Mouse (Mus musculus): ENCODE measurements at regions not wholly inside any gene's neighbourhood (a gene's known extent, or its start where the extent isn't known, plus 50 kb on each side); places are given as distances from the start of the nearest gene placed in this dataset.

GRCm38 (mm10) chrX:99593872-99594487 is 122.9 kb upstream of the Pja1 start:
- no peak for DNase-seq (ENCODE audit: low spot score)

GRCm38 (mm10) chrX:99592980-99593379 is 121.9 kb upstream of the Pja1 start:
- DNase-seq (ENCODE audit: low spot score), result no peak

GRCm38 (mm10) chrX:99587284-99587683 is 116.2 kb upstream of the Pja1 start:
- no peak for DNase-seq (ENCODE audit: low spot score)

DNA sequence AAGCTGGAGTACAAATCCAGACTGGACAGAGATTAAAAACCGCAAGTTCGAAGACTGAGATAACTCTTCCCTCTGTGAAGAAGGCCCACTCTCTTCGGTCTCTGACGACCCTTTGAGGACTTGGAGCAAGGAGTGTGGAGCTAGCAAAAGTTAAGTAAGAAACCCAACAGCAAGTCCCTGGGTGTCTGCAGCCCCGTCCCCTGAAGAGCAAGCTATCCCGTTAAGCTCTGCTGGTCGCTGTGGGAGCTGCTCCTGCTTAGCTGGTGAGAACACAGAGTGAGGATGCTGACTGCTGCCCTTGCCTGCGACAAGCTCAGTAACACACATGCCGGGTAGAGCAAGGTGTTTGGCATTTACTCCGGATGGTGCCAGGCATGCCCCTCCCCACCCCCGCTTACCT is 115.2 kb upstream of the Pja1 start:
- DNase-seq (ENCODE audit: low spot score), result no peak

- DNase-seq (ENCODE audit: low spot score), result no peak
Measured at GRCm38 (mm10) chrX:99585703-99586102, 114.6 kb upstream of the Pja1 start.

DNA sequence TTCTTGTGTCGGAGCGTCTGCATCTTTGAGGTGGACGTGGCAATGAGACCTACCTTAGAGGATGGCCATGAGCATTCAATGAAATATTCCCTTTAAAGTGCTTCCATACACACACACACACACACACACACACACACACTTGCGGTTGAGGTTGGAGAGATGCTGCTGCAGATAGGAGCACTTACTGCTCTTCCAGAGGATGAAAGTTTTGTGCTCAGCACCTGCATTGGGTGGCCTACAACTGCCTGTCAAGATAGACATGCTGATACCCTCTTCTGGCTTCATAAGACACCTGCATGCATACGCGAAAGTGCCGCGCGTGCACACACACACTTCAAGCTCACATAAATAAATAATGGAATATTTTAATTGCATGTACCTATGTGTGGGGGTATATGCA is 111.5 kb upstream of the Pja1 start:
- DNase-seq (ENCODE audit: low spot score), result no peak

DNA sequence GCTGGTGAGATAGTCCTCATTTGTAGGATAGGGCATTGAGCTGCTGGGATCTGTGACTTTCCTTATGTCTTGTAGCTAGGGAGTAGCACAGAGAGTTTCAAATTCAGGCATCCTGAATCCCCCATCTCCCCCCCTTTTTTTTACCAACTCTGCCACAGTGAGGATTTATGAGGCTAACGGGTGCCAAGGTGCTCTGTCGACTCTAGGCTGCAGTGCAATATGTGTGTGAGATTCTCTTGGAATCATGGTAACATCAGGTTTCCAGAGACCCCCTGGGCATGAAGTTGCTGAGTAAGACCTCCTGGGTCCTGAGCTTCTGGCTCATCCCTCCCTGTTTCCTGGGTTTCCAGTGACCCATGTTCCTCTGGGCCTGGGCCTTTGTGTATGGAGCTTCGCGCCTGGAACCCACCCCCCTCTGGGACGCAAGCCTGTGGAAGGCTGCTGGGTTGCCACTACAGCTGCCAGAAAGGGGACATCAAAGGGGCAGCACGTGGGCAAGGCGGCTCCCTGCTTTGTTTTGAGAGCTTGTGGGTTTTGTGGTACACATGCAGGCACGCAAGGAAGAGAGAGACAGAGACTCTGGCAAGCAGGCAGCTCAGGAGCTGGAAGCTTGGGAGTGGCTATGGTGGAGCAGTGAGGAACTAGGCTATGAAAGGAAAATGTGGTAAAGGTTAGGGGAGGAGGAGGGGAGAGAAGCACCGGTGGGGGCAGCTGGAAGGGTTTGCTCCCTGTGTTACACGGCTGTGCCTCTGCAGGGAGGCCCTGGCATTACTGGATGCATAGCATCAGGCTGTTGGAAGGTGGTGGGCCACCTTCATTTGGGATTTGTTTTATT is 110.8 kb upstream of the Pja1 start:
- no peak for DNase-seq (ENCODE audit: low spot score)

DNA sequence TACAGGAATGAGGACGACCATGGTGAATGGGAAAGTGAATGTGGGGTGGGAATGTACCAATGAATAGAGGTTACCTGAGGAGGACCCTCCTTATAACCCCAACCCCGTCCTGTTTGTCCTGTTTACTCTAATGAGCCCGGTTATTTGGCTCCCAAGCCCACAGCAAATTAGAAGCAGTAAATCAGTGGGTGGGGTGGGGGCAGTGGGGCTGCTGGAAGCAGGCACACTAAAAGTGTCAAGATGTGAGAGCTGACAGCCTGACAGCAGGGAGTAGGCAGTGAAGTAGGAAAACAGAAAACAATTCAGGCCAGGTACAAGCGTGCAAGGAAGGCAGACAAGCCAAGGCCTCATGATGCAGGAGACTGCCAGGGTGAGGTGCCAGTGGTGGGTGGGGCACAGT is 108.1 kb upstream of the Pja1 start:
- no peak for DNase-seq (ENCODE audit: low spot score)

- no peak for DNase-seq (ENCODE audit: low spot score)
Measured at GRCm38 (mm10) chrX:99578796-99579195, 107.7 kb upstream of the Pja1 start.

GRCm38 (mm10) chrX:99575105-99575504 is 104.0 kb upstream of the Pja1 start:
- no peak for DNase-seq (ENCODE audit: low spot score)

DNA sequence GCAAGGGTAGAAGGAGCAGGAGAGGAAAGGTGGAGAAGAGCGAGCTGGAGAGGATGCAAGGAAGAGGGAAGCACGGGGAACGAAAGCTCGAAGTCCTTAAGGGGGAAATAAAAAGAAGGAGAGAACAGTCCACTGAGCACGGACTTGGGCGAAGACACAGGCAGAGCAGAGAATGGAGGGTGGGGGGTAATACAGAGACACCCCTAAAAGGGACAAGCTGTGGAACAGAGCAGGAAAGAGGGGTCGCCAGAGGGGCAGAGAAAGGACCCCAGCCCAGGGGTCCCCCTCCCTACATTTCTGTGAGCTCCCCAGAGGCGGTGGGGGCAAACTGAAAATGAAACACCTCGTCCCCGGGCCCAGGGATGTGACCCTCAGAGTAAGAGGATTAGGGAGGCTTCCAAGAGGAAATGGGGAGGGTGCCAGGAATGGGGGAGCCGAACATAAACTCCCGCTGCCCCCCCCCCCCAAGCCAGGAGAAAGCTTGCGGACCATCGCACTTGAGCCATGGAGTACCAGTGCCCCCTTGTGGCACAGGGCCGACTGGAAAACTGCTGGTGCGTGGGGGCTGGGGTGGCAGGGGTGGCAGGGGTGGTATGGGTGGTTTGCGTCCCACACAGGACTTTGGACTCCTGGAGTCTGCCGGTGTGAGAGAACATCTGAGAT is 103.5 kb upstream of the Pja1 start:
- peak; percentile 38 for DNase-seq (ENCODE audit: low spot score)

DNA sequence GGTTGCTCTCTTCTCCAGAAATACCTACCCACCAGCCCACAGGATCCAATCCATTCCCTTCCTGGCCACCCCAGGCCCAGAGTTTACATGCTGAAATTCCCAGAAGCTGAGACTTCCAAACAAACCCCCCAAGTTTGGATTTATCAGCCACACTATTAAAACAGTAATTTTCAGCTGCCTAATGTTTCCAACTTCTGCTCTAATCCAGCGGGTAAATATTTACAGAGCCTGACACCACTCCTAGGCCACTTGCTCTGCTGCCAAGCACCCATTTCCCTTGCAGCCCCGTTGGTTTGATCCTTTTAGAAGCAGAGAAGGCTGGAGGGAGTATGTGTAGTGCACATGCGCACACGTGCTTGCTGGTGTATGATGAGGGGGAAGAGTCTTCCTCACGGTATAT is 99.1 kb upstream of the Pja1 start:
- DNase-seq (ENCODE audit: low spot score), result no peak

GRCm38 (mm10) chrX:99568244-99568643 is 97.2 kb upstream of the Pja1 start:
- no peak for DNase-seq (ENCODE audit: low spot score)

DNA sequence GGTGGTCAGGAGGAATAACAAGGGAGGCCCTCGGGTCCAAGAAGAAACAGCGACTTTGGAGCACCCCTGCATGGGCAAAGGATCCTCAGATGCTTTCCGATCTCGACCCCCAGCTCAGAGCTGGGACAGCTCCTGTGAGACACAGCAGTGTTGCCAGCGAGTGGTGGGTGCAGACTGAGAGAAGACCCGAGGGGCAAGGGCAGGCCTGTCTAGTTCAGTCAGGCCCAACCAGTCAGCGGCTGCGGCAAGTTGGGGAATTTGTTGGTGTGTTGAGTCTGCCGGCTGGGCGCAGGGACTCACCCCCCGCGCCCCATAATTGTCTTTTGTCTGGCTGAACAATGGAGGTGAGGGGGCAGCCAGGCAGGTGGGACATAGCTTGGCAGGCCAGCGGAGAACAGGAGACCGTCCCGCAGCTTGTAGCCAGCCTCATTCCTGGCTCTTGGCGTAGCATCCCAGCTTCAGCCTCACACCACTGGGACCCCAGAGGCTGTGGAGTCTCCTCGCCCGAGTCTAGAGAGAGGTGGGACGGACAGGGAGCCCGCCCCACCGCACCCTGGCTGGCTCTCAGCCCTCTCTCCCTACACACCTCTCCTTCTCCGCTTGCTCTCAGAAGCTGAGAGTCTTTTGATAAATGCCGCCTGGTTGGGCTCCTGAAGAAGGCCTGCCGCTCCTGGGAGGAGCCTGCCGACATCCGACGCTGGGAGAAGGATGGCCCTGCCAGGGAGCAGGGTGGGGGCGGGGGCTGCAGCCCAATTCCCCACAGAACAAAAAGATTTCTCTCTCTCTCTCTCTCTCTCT is 96.5 kb upstream of the Pja1 start:
- DNase-seq (ENCODE audit: low spot score), result no peak

DNA sequence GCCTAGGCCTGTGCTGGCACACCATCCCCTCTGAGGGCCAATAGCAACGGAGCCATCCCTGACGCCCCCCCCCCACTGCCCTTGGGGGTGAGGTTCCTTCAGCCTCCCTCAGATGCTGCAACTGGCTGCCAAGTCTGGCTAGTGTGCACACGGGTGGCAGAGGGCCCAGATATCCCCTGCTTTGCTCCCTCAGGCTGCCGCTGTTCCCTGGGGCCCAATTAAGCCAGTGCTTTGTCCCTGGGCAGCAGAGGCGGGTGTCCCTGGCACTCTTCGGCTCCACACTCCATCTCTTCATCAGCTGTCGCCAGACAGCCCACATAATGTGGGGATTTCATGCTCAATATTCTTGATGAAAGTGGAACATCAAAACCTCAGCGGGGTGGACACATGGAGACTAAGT is 90.9 kb upstream of the Pja1 start:
- no peak for DNase-seq (ENCODE audit: low spot score)

DNA sequence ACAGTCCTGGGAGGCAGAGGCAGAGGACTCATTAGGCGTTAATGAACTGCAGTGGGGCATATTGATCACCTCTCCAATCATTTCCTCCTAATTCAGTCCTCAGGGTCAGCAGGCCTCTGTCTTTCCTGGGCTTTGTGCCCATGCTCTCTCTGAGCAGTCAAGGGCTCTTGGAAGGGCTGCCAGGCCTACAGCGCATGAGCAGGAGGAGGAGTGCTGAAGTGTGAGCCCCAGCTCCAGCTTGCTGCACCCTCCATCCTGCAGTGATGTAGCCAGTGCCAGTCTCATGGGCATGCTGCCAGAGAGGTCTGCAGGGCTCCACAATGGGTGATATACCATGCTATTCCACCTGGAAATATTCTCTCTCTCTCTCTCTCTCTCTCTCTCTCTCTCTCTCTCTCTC is 89.6 kb upstream of the Pja1 start:
- DNase-seq (ENCODE audit: low spot score), result no peak

DNA sequence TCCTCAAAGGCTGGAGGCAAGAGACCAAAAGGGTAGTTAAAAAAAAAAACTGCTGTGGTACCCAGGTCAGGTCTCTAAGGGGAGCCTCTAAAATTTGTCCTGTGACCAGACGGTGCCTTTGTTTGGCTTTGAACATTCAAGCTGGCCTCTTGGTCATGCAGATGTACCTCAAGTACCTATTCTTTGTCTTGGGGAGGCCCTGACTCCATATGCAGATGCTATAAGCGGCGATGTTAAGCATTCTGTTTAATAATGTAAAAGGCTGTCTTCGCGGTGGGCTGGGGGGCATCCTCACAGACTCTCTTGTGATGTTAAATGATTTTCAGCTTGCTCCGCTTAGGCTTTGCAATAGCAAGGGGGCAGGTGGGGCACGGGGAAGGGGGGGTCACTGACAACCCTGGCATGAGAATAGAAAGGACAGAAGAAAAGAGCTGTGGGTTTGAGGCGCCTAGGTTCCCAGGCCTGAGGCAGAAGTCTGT is 85.8 kb upstream of the Pja1 start:
- no peak for DNase-seq (ENCODE audit: low spot score)

DNA sequence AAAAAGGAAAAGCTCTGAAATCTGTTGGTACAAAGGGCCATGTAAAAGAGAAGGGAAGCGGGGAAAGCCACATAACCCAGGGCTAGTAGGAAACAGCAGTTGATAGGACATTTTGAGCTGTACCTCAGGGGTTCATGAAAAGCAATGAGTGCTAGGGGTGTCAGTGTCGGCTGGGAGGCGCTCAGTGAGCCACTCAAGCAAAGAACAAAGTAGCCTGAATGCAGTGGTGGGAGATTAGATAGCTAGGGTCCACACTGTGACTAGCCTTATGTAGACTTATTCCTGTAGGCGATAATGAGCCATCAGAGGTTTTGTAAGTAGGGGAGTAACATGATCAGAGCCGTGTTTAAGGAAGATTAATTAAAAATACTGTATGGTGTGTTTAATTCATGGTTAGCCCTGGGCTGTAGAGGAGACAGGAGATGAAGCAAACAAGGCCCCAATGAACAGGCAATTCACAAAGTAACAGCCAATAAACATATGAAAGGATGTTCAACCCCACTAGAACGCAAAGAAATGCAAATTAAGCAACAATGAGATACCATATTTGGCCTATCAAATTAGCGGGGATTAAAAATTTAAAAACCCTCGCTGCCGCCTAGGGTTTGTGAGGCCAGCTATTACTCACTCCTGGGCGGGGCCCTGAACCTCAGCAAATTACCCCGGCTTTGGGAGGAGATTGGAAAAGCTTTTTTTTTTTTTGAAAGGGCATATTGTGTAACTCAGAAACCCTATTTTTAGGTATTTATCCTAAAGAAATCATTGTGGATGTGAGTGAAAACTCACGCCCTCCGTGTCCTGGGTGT is 85.1 kb upstream of the Pja1 start:
- DNase-seq (ENCODE audit: low spot score), result no peak

- DNase-seq (ENCODE audit: low spot score), result no peak
Measured at GRCm38 (mm10) chrX:99552778-99553177, 81.7 kb upstream of the Pja1 start.

DNA sequence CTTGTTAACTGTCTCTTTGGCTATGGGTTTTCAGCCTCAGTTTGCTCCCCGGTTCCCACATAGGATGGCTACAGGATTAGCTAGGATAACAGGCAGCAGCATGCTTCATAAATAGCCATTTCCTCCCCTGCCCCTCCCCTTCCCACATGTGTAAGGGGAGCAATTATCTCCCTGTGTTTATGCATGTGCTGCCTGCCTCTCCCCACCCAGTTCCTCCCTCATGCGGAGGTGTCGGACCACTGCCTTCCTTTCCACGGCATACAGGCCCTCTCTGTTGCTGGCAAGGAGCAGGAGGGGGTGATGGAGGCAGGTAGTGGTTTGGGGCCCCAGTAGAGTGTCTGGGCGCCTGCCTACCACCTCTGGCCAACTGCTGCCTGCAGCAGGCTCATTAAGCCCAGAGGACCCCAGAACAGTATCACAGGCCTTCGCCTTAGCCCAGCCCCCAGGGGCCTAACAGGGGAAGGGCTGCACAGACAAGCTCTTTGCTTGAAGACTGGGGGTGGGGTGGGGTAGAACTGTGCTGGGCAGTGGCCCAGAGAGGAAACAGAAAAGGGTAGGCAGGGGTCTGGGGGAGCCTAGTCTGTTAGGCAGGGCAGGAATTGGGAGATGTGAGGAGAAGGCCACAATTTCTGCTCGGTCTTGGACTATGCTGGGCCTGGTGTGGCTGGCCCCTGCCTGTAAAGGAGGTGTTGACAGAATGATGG is 79.1 kb upstream of the Pja1 start:
- DNase-seq (ENCODE audit: low spot score), result no peak

Measured in urinary bladder, postnatal 14 days (tissue).